ENCODE assay signal across 9 mouse cellular contexts in the genomic region with DNA sequence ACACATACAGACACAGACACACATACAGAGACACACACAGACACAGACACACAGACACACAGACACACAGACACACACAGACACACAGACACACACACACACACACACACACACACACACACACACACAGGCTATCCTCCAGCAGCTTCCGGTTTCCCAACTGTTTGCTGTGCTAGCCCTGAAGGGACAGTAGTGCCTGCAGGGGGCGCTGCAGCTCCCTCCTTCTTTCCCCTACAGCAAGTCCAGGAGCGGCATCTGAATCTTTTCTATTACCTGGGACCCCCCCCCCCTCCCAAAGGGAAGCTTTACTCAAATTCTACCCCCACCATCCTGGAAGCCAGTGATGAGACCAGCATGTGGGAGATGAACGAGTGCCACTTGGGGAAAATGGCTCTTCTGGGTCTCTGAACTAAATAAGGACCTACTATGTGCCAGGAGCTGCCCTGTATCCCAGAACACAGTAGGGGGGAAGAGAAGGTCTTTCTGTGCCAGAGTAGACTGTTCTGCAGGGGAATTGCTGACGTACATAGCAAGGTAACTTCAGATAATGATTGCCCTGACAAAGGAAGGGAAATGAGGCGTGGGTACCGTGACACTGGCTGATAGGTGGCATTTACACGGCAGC. TPM values are rescaled to one million over a fixed set of nuclear protein-coding genes. Genes with fewer than 3 reads are reported as not detected.
A peak's percentile ranks its signal among the peaks of the same experiment; 100 is the strongest.
DNase-seq lines count a peak whose midpoint lies in the region; ATAC-seq lines count a peak whose summit lies in the region.
"Had no signal": no experiment of that assay in that cellular context is flagged by ENCODE, and none has a peak within 500 bp of the region (broad histone marks: within the 10 kb centered on the region; RNA-seq: fewer than 3 reads in every experiment).

No protein-coding gene starts in this region.

- H3K9ac ChIP-seq in hindbrain, embryonic 11.5 days (ENCODE audit: low read depth, low read length) = no peak overlapping the region
- H3K9ac ChIP-seq in hindbrain, embryonic 16.5 days (ENCODE audit: low read depth, low read length) = no peak overlapping the region
- H3K9ac ChIP-seq: embryonic facial prominence, embryonic 15.5 days; hindbrain, embryonic 12.5 days had no signal

- no peaks in the 10 kb centered on the region; the same call in 1 of the 2 replicates for H3K4me1 ChIP-seq in hindbrain, embryonic 11.5 days (replicated peaks; ENCODE audit: control insufficient read depth, insufficient read depth, low read length)
- H3K4me1 ChIP-seq in hindbrain, embryonic 16.5 days (ENCODE audit: control insufficient read depth, insufficient read depth, low read depth, low read length) = peaks cover 23% of the 10 kb centered on the region

- H3K27me3 ChIP-seq in hindbrain, embryonic 11.5 days (ENCODE audit: control insufficient read depth, insufficient read depth, low read length) = no peaks in the 10 kb centered on the region
- H3K27me3 ChIP-seq in hindbrain, embryonic 16.5 days (replicated peaks; ENCODE audit: control insufficient read depth, insufficient read depth, low read length) = no peaks in the 10 kb centered on the region
- H3K27me3 ChIP-seq: embryonic facial prominence, embryonic 15.5 days; hindbrain, embryonic 12.5 days had no signal

- H3K9me3 ChIP-seq in hindbrain, embryonic 11.5 days (ENCODE audit: control insufficient read depth, low read length) = no peaks in the 10 kb centered on the region
- H3K9me3 ChIP-seq in hindbrain, embryonic 16.5 days (ENCODE audit: control insufficient read depth, low read length) = no peaks in the 10 kb centered on the region
- H3K9me3 ChIP-seq: embryonic facial prominence, embryonic 15.5 days; hindbrain, embryonic 12.5 days had no signal

- ATAC-seq in hindbrain, embryonic 11.5 days (ENCODE audit: low FRiP score) = no peak
- no peak for ATAC-seq in hindbrain, embryonic 16.5 days

- no peak overlapping the region for H3K4me3 ChIP-seq in hindbrain, embryonic 11.5 days (ENCODE audit: low read depth, low read length)
- H3K4me3 ChIP-seq in hindbrain, embryonic 16.5 days (ENCODE audit: low read length) = no peak overlapping the region
- H3K4me3 ChIP-seq: embryonic facial prominence, embryonic 15.5 days; hindbrain, embryonic 12.5 days had no signal

- H3K36me3 ChIP-seq in hindbrain, embryonic 11.5 days (ENCODE audit: control insufficient read depth, insufficient read depth, low read length) = no peaks in the 10 kb centered on the region
- H3K36me3 ChIP-seq in hindbrain, embryonic 16.5 days (ENCODE audit: control insufficient read depth, insufficient read depth, low read length) = no peaks in the 10 kb centered on the region
- H3K36me3 ChIP-seq: embryonic facial prominence, embryonic 15.5 days; hindbrain, embryonic 12.5 days had no signal

- DNase-seq in hindbrain, embryonic 11.5 days (ENCODE audit: low spot score) = peak; percentile 50
- DNase-seq in ovary, postnatal 36 days (ENCODE audit: low spot score) = peak; percentile 37
- DNase-seq in ovary, postnatal 10 days (ENCODE audit: low spot score) = no peak
- peak; percentile 44 for DNase-seq in adipocyte (ENCODE audit: low spot score)
- peak; percentile 71 for DNase-seq in retina, embryonic 14.5 days (ENCODE audit: low spot score)
- DNase-seq in heart, adult 8-10 months (ENCODE audit: low spot score) = no peak

- H3K27ac ChIP-seq in hindbrain, embryonic 11.5 days (ENCODE audit: low read depth, low read length) = no peak overlapping the region
- no peak overlapping the region for H3K27ac ChIP-seq in hindbrain, embryonic 16.5 days (ENCODE audit: low read depth, low read length)
- H3K27ac ChIP-seq: embryonic facial prominence, embryonic 15.5 days had no signal

- WGBS in hindbrain, embryonic 11.5 days = 64% methylated on average over 8 of the region's 8 CpGs
- 61% methylated on average over 8 of the region's 8 CpGs for WGBS in hindbrain, embryonic 16.5 days

- H3K4me2 ChIP-seq in hindbrain, embryonic 11.5 days (replicated peaks; ENCODE audit: low read depth, low read length) = no peak overlapping the region
- no peak overlapping the region for H3K4me2 ChIP-seq in hindbrain, embryonic 16.5 days (ENCODE audit: low read length)
- H3K4me2 ChIP-seq: embryonic facial prominence, embryonic 15.5 days; hindbrain, embryonic 12.5 days had no signal

RNA-seq across cellular contexts. Expression of a gene that starts 4.1 kb away (rescaled TPM):
- 16.7 and 22.7 TPM in 2 replicates for polyA plus RNA-seq in hindbrain, embryonic 11.5 days (2014; fragmentation: Nextera tagmentation; extraction: Ambion mirVana)
- polyA plus RNA-seq in hindbrain, embryonic 16.5 days (2015; fragmentation: Nextera tagmentation; extraction: Ambion mirVana) = 6.7 and 7.0 TPM in 2 replicates
- total RNA-seq in heart, adult 8-10 months (2022) = 10 to 100 TPM; 17.1 to 20.4 (median 19.4) TPM

RNA-seq across cellular contexts. Expression of a gene that starts 20.9 kb away (rescaled TPM):
- 136 and 138 TPM in 2 replicates for polyA plus RNA-seq in hindbrain, embryonic 11.5 days (2014; fragmentation: Nextera tagmentation; extraction: Ambion mirVana)
- 176 and 182 TPM in 2 replicates for polyA plus RNA-seq in hindbrain, embryonic 16.5 days (2015; fragmentation: Nextera tagmentation; extraction: Ambion mirVana)
- total RNA-seq in heart, adult 8-10 months (2022) = 100 to 1,000 TPM; 182 to 213 (median 198) TPM

RNA-seq across cellular contexts. Expression of a gene that starts 45.3 kb away (rescaled TPM):
- 4.4 and 6.1 TPM in 2 replicates for polyA plus RNA-seq in hindbrain, embryonic 11.5 days (2014; fragmentation: Nextera tagmentation; extraction: Ambion mirVana)
- 2.4 and 2.9 TPM in 2 replicates for polyA plus RNA-seq in hindbrain, embryonic 16.5 days (2015; fragmentation: Nextera tagmentation; extraction: Ambion mirVana)
- total RNA-seq in heart, adult 8-10 months (2022) = under 1 TPM in 1 of 4 experiments, not detected in 3; 0.20 TPM

RNA-seq across cellular contexts. Expression of a gene that starts 59.6 kb away (rescaled TPM):
- polyA plus RNA-seq in hindbrain, embryonic 11.5 days (2014; fragmentation: Nextera tagmentation; extraction: Ambion mirVana) = 1.7 and 2.5 TPM in 2 replicates
- 40.5 and 46.7 TPM in 2 replicates for polyA plus RNA-seq in hindbrain, embryonic 16.5 days (2015; fragmentation: Nextera tagmentation; extraction: Ambion mirVana)
- 10 to 100 TPM; 15.8 to 28.8 (median 20.2) TPM for total RNA-seq in heart, adult 8-10 months (2022)

Comparison
In these comparisons a context has a peak if more than half of its experiments do, and no peak if none do; other contexts are left out.
1. DNase-seq: peak in hindbrain, embryonic 11.5 days (single experiment), ovary, postnatal 36 days (single experiment), adipocyte (single experiment) and retina, embryonic 14.5 days (single experiment); none in ovary, postnatal 10 days (single experiment) and heart, adult 8-10 months (single experiment).